Mouse (Mus musculus): ENCODE data around the gene Eif4a2.
A peak's percentile ranks its signal among the peaks of the same experiment; 100 is the strongest.

Eif4a2 gene

GRCm38 (mm10) chr16:23136406-23136970 is 29.2 kb downstream of the Eif4a2 start:
- DNase-seq (ENCODE audit: low read depth, low spot score) = no peak

- no peak for DNase-seq (ENCODE audit: low read depth, low spot score)
These were observed 33.7 kb downstream of the Eif4a2 start for GRCm38 (mm10) chr16:23140911-23141310.

- peak; percentile 89 for DNase-seq (ENCODE audit: low read depth, low spot score)
These were observed 37.1 kb downstream of the Eif4a2 start for GRCm38 (mm10) chr16:23144326-23144725.

GRCm38 (mm10) chr16:23145211-23145610 is 38.0 kb downstream of the Eif4a2 start:
- DNase-seq (ENCODE audit: low read depth, low spot score) = no peak

GRCm38 (mm10) chr16:23146280-23146679 is 39.0 kb downstream of the Eif4a2 start, which contains the start of gene Adipoq:
TSS of gene Adipoq (plus strand) at chr16:23146536.
- DNase-seq (ENCODE audit: low read depth, low spot score) = no peak

- no peak for DNase-seq (ENCODE audit: low read depth, low spot score)
These were observed 41.7 kb downstream of the Eif4a2 start for GRCm38 (mm10) chr16:23148936-23149335.

- no peak for DNase-seq (ENCODE audit: low read depth, low spot score)
These were observed 42.2 kb downstream of the Eif4a2 start for GRCm38 (mm10) chr16:23149396-23149795.

- peak; percentile 76 for DNase-seq (ENCODE audit: low read depth, low spot score)
These were observed 44.2 kb downstream of the Eif4a2 start for GRCm38 (mm10) chr16:23151423-23151822.

- DNase-seq (ENCODE audit: low read depth, low spot score) = no peak
These were observed 47.0 kb downstream of the Eif4a2 start for GRCm38 (mm10) chr16:23154261-23154660.

- no peak for DNase-seq (ENCODE audit: low read depth, low spot score)
These were observed 49.8 kb downstream of the Eif4a2 start for GRCm38 (mm10) chr16:23157013-23157412.

- DNase-seq (ENCODE audit: low read depth, low spot score) = no peak
These were observed 51.0 kb downstream of the Eif4a2 start for GRCm38 (mm10) chr16:23158292-23158691.

- no peak for DNase-seq (ENCODE audit: low read depth, low spot score)
These were observed 51.7 kb downstream of the Eif4a2 start for GRCm38 (mm10) chr16:23158957-23159356.

- DNase-seq (ENCODE audit: low read depth, low spot score) = no peak
These were observed 52.5 kb downstream of the Eif4a2 start for GRCm38 (mm10) chr16:23159749-23160148.

GRCm38 (mm10) chr16:23162116-23162515 is 54.9 kb downstream of the Eif4a2 start:
- no peak for DNase-seq (ENCODE audit: low read depth, low spot score)
